Mouse (Mus musculus) lung, adult 2 months (tissue): ENCODE measurements around the gene Vstm2a.

Experiments
- CTCF ChIP-seq: fragments of 200-500 bp; IDR thresholded peaks from 2 replicates; pipeline ENCODE4 v1.5.1; 2011; ENCODE audit warnings: mild to moderate bottlenecking, low read length, control low read depth; ENCODE audit not compliant: insufficient read depth
- POLR2A ChIP-seq: fragments of 200-500 bp; IDR thresholded peaks from 2 replicates; pipeline ENCODE4 v1.6.1; 2011; ENCODE audit warnings: low read depth, mild to moderate bottlenecking, control low read depth, low read length, borderline replicate concordance; ENCODE audit errors: extremely low read depth

GRCm38 (mm10) chr11:16354356-16354755, 96.8 kb downstream of the Vstm2a start:
- no peak for TF ChIP-seq CTCF
- no peak for TF ChIP-seq POLR2A
